Comparison of ENCODE assay signal across 8 mouse cellular contexts in genomic region chr1:73826243-73826930, GRCm38 (mm10).
A peak's percentile ranks its signal among the peaks of the same experiment; 100 is the strongest.
DNase-seq lines count a peak whose midpoint lies in the region; ATAC-seq and TF ChIP-seq lines count a peak whose summit lies in the region.

No protein-coding gene starts in this region.

- H3K4me2 ChIP-seq in hindbrain, embryonic 16.5 days (ENCODE audit: low read length) = no peak overlapping the region

- WGBS in hindbrain, embryonic 16.5 days = 37% methylated on average over 15 of the region's 15 CpGs

- H3K27me3 ChIP-seq in hindbrain, embryonic 16.5 days (replicated peaks; ENCODE audit: control insufficient read depth, insufficient read depth, low read length) = no peaks in the 10 kb centered on the region

- H3K27ac ChIP-seq in gastrocnemius, adult 2 months = 0 out of 2 replicates have a peak overlapping the region, but pooled peaks have one; percentile 31
- H3K27ac ChIP-seq in hindbrain, embryonic 16.5 days (ENCODE audit: low read depth, low read length) = no peak overlapping the region

- peak overlapping the region; percentile 24; the same call in 1 of the 2 replicates for H3K9ac ChIP-seq in hindbrain, embryonic 16.5 days (ENCODE audit: low read depth, low read length)

- H3K36me3 ChIP-seq in hindbrain, embryonic 16.5 days (ENCODE audit: control insufficient read depth, insufficient read depth, low read length) = no peaks in the 10 kb centered on the region

- peak overlapping the region; percentile 42 for H3K4me3 ChIP-seq in gastrocnemius, adult 2 months
- no peak overlapping the region for H3K4me3 ChIP-seq in hindbrain, embryonic 16.5 days (ENCODE audit: low read length)

- H3K4me1 ChIP-seq in hindbrain, embryonic 16.5 days (ENCODE audit: control insufficient read depth, insufficient read depth, low read depth, low read length) = peaks cover 8% of the 10 kb centered on the region

- intact Hi-C loops in gastrocnemius, adult 2 months (cut with DNase I) = loop anchor here (2.0 to 10.0 kb wide), 4 partner anchors 462 to 1109 kb away; no protein-coding TSS in a partner anchor

- ATAC-seq in common myeloid progenitor, adult 5-6 weeks (replicated peaks; ENCODE audit: low read depth, poor library complexity, severe bottlenecking) = peak; percentile 76
- peak; percentile 83 for ATAC-seq in hindbrain, embryonic 16.5 days
- peak; percentile 85 for ATAC-seq in megakaryocyte progenitor cell, adult 5-6 weeks (replicated peaks; ENCODE audit: poor library complexity)

- TF ChIP-seq CTCF in gastrocnemius, adult 2 months (IDR thresholded peaks at IDR 0.05) = peak; percentile 100; the same call in 1 of the 2 replicates

- H3K9me3 ChIP-seq in hindbrain, embryonic 16.5 days (ENCODE audit: control insufficient read depth, low read length) = no peaks in the 10 kb centered on the region

- peak; percentile 84 to 95 for DNase-seq in adrenal gland, adult (ENCODE audit: inconsistent age in 2 of 2, low spot score in 1 of 2)
- DNase-seq in gastrocnemius, adult 2 months = peak; percentile 89
- DNase-seq in left cerebral cortex, adult 11 months (ENCODE audit: low spot score) = peak; percentile 74
- DNase-seq in right cerebral cortex, postnatal 36 days (ENCODE audit: low spot score in 2 of 2) = peak; percentile 73 to 74
- peak; percentile 79 to 83 for DNase-seq in urinary bladder, postnatal 36 days (ENCODE audit: low spot score in 2 of 2)
